11 mouse cellular contexts compared by ENCODE assay signal in genomic region chr1:162202465-162203348, GRCm38 (mm10).
DNase-seq lines count a peak whose midpoint lies in the region; ATAC-seq and TF ChIP-seq lines count a peak whose summit lies in the region.
"Had no signal": no experiment of that assay in that cellular context is flagged by ENCODE, and none has a peak within 500 bp of the region (broad histone marks: within the 10 kb centered on the region; RNA-seq: fewer than 3 reads in every experiment).

No protein-coding gene starts in this region.

- no peak overlapping the region; the same call in 1 of the 2 replicates for H3K4me2 ChIP-seq in kidney, embryonic 14.5 days (replicated peaks; ENCODE audit: low read depth, low read length)
- H3K4me2 ChIP-seq in hindbrain, embryonic 14.5 days (replicated peaks) = 0 out of 2 replicates have a peak overlapping the region, but pooled peaks have one; percentile 12
- peak overlapping the region; percentile 15 for H3K4me2 ChIP-seq in midbrain, embryonic 14.5 days (ENCODE audit: low read length)
- H3K4me2 ChIP-seq: heart, embryonic 15.5 days had no signal

- H3K4me1 ChIP-seq in kidney, embryonic 14.5 days (ENCODE audit: control insufficient read depth, insufficient read depth, low read length) = peaks cover 17% of the 10 kb centered on the region
- H3K4me1 ChIP-seq in hindbrain, embryonic 14.5 days (replicated peaks; ENCODE audit: control insufficient read depth, insufficient read depth, low read length) = no peaks in the 10 kb centered on the region
- peaks cover 7% of the 10 kb centered on the region; the same call in 1 of the 2 replicates for H3K4me1 ChIP-seq in midbrain, embryonic 14.5 days (ENCODE audit: control insufficient read depth, insufficient read depth, low read length)

- TF ChIP-seq CTCF in brain, embryonic 14.5 days (IDR thresholded peaks at IDR 0.05; ENCODE audit: borderline replicate concordance, extremely low read depth, insufficient read depth, insufficient read length) = no peak

- intact Hi-C loops in left cerebral cortex, postnatal 4 days (cut with DNase I) = no loop called here

- no peaks in the 10 kb centered on the region for H3K9me3 ChIP-seq in kidney, embryonic 14.5 days (ENCODE audit: control insufficient read depth, low read length)
- no peaks in the 10 kb centered on the region for H3K9me3 ChIP-seq in hindbrain, embryonic 14.5 days (ENCODE audit: control insufficient read depth, low read length)
- no peaks in the 10 kb centered on the region for H3K9me3 ChIP-seq in midbrain, embryonic 14.5 days (ENCODE audit: control insufficient read depth, low read length)
- H3K9me3 ChIP-seq: heart, embryonic 15.5 days had no signal

- H3K9ac ChIP-seq in kidney, embryonic 14.5 days (ENCODE audit: low read depth, low read length) = no peak overlapping the region
- H3K9ac ChIP-seq in hindbrain, embryonic 14.5 days = no peak overlapping the region
- no peak overlapping the region for H3K9ac ChIP-seq in midbrain, embryonic 14.5 days (replicated peaks; ENCODE audit: low read length)
- H3K9ac ChIP-seq: heart, embryonic 15.5 days had no signal

- H3K4me3 ChIP-seq in kidney, embryonic 14.5 days (ENCODE audit: low read length) = no peak overlapping the region
- H3K4me3 ChIP-seq in hindbrain, embryonic 14.5 days (replicated peaks; ENCODE audit: low read length) = no peak overlapping the region
- no peak overlapping the region for H3K4me3 ChIP-seq in midbrain, embryonic 14.5 days (replicated peaks; ENCODE audit: low read depth, low read length)
- H3K4me3 ChIP-seq: heart, embryonic 15.5 days had no signal

- ATAC-seq in kidney, embryonic 14.5 days (ENCODE audit: low FRiP score, low TSS enrichment) = peak; percentile 50
- ATAC-seq in hindbrain, embryonic 14.5 days (ENCODE audit: low FRiP score) = peak; percentile 70; the same call in 1 of the 2 replicates
- ATAC-seq in midbrain, embryonic 14.5 days (ENCODE audit: low FRiP score, low TSS enrichment) = peak; percentile 70; the same call in 1 of the 2 replicates

- H3K27me3 ChIP-seq in kidney, embryonic 14.5 days (ENCODE audit: control insufficient read depth, insufficient read depth, low read length) = no peaks in the 10 kb centered on the region
- H3K27me3 ChIP-seq in hindbrain, embryonic 14.5 days (ENCODE audit: control insufficient read depth, insufficient read depth, low read length) = peaks cover 5% of the 10 kb centered on the region; the same call in 1 of the 2 replicates
- H3K27me3 ChIP-seq in midbrain, embryonic 14.5 days (ENCODE audit: control insufficient read depth, insufficient read depth, low read length) = no peaks in the 10 kb centered on the region
- H3K27me3 ChIP-seq: heart, embryonic 15.5 days had no signal

- DNase-seq in kidney, postnatal 36 days = no peak
- DNase-seq in brain, embryonic 14.5 days (ENCODE audit: low read depth) = peak; percentile 51
- DNase-seq in hindbrain, embryonic 14.5 days (ENCODE audit: low spot score) = no peak
- DNase-seq in midbrain, embryonic 14.5 days = peak; percentile 44
- DNase-seq in frontal cortex, postnatal 10 days (ENCODE audit: low spot score in 2 of 2) = no peak
- no peak for DNase-seq in retina, postnatal 1 day
- DNase-seq in left cerebral cortex, postnatal 4 days = no peak
- DNase-seq: cerebellum, adult 9-11 months; thymus, adult 18-20 months had no signal

- 0 out of 2 replicates have a peak overlapping the region, but pooled peaks have one; percentile 18 for H3K27ac ChIP-seq in kidney, embryonic 14.5 days (ENCODE audit: low read depth, low read length)
- 0 out of 2 replicates have a peak overlapping the region, but pooled peaks have one; percentile 7 for H3K27ac ChIP-seq in hindbrain, embryonic 14.5 days
- no peak overlapping the region for H3K27ac ChIP-seq in midbrain, embryonic 14.5 days (replicated peaks; ENCODE audit: low read depth, low read length)
- H3K27ac ChIP-seq: heart, embryonic 15.5 days had no signal

- no peak for TF ChIP-seq POLR2A in brain, embryonic 14.5 days (IDR thresholded peaks at IDR 0.05; ENCODE audit: borderline replicate concordance, extremely low read depth, insufficient read depth, insufficient read length, poor library complexity, severe bottlenecking)

- no peaks in the 10 kb centered on the region for H3K36me3 ChIP-seq in kidney, embryonic 14.5 days (ENCODE audit: control insufficient read depth, insufficient read depth, low read length)
- no peaks in the 10 kb centered on the region for H3K36me3 ChIP-seq in hindbrain, embryonic 14.5 days (replicated peaks; ENCODE audit: control insufficient read depth, insufficient read depth)
- no peaks in the 10 kb centered on the region for H3K36me3 ChIP-seq in midbrain, embryonic 14.5 days (ENCODE audit: control insufficient read depth, insufficient read depth, low read length)
- H3K36me3 ChIP-seq: heart, embryonic 15.5 days had no signal

- 37% methylated on average over 12 of the region's 12 CpGs for WGBS in kidney, embryonic 14.5 days
- 42% methylated on average over 12 of the region's 12 CpGs for WGBS in hindbrain, embryonic 14.5 days
- WGBS in midbrain, embryonic 14.5 days = 19% methylated on average over 12 of the region's 12 CpGs

Comparison
In these comparisons a context has a peak if more than half of its experiments do, and no peak if none do; other contexts are left out.
1. DNase-seq: peak in brain, embryonic 14.5 days (single experiment) and midbrain, embryonic 14.5 days (single experiment); none in kidney, postnatal 36 days (0 of 2), hindbrain, embryonic 14.5 days (single experiment), frontal cortex, postnatal 10 days (0 of 2), retina, postnatal 1 day (single experiment) and left cerebral cortex, postnatal 4 days (single experiment).
2. Peak in every context shown above with its lines, with median percentiles within 50 percentile points of each other: ATAC-seq.